ENCODE assay signal across 11 mouse cellular contexts in genomic region chr8:10300797-10301196, GRCm38 (mm10).
DNase-seq lines count a peak whose midpoint lies in the region; ATAC-seq lines count a peak whose summit lies in the region.
"Had no signal": no experiment of that assay in that cellular context is flagged by ENCODE, and none has a peak within 500 bp of the region (broad histone marks: within the 10 kb centered on the region; RNA-seq: fewer than 3 reads in every experiment).

No protein-coding gene starts in this region.

- no peaks in the 10 kb centered on the region for H3K27me3 ChIP-seq in hindbrain, embryonic 11.5 days (ENCODE audit: control insufficient read depth, insufficient read depth, low read length)
- no peaks in the 10 kb centered on the region for H3K27me3 ChIP-seq in hindbrain, embryonic 12.5 days
- H3K27me3 ChIP-seq: forebrain, embryonic 13.5 days; heart, embryonic 15.5 days had no signal

- no peaks in the 10 kb centered on the region for H3K9me3 ChIP-seq in hindbrain, embryonic 11.5 days (ENCODE audit: control insufficient read depth, low read length)
- no peaks in the 10 kb centered on the region for H3K9me3 ChIP-seq in hindbrain, embryonic 12.5 days (replicated peaks)
- H3K9me3 ChIP-seq: forebrain, embryonic 13.5 days; heart, embryonic 15.5 days had no signal

- H3K4me3 ChIP-seq in hindbrain, embryonic 11.5 days (ENCODE audit: low read depth, low read length) = no peak overlapping the region
- no peak overlapping the region for H3K4me3 ChIP-seq in hindbrain, embryonic 12.5 days
- H3K4me3 ChIP-seq: forebrain, embryonic 13.5 days; heart, embryonic 15.5 days had no signal

- H3K36me3 ChIP-seq in hindbrain, embryonic 11.5 days (ENCODE audit: control insufficient read depth, insufficient read depth, low read length) = no peaks in the 10 kb centered on the region
- no peaks in the 10 kb centered on the region for H3K36me3 ChIP-seq in hindbrain, embryonic 12.5 days
- H3K36me3 ChIP-seq: heart, embryonic 15.5 days had no signal

- no peaks in the 10 kb centered on the region for H3K4me1 ChIP-seq in hindbrain, embryonic 11.5 days (replicated peaks; ENCODE audit: control insufficient read depth, insufficient read depth, low read length)
- peaks cover 7% of the 10 kb centered on the region; the same call in 1 of the 2 replicates for H3K4me1 ChIP-seq in hindbrain, embryonic 12.5 days

- DNase-seq in hindbrain, embryonic 11.5 days (ENCODE audit: low spot score) = peak; percentile 16
- peak; percentile 8 for DNase-seq in lung, postnatal 36 days
- DNase-seq in lung, postnatal 14 days = no peak
- DNase-seq in R1 (ENCODE audit: low read depth, low spot score) = peak; percentile 2
- peak; percentile 49 for DNase-seq in retina, embryonic 14.5 days (ENCODE audit: low spot score)
- DNase-seq in cerebellum, postnatal 25 days = no peak
- no peak for DNase-seq in spleen, adult 12 weeks (ENCODE audit: low spot score)
- DNase-seq: cerebellum, adult 11-12 months had no signal

- no peak for ATAC-seq in hindbrain, embryonic 11.5 days (ENCODE audit: low FRiP score)
- ATAC-seq in hindbrain, embryonic 12.5 days (ENCODE audit: low FRiP score) = no peak
- ATAC-seq: forebrain, embryonic 13.5 days had no signal

- H3K4me2 ChIP-seq in hindbrain, embryonic 11.5 days (replicated peaks; ENCODE audit: low read depth, low read length) = no peak overlapping the region
- no peak overlapping the region for H3K4me2 ChIP-seq in hindbrain, embryonic 12.5 days (replicated peaks)
- H3K4me2 ChIP-seq: forebrain, embryonic 13.5 days; heart, embryonic 15.5 days had no signal

- H3K27ac ChIP-seq in hindbrain, embryonic 11.5 days (ENCODE audit: low read depth, low read length) = no peak overlapping the region
- H3K27ac ChIP-seq in hindbrain, embryonic 12.5 days = no peak overlapping the region
- H3K27ac ChIP-seq: forebrain, embryonic 13.5 days; heart, embryonic 15.5 days had no signal

- H3K9ac ChIP-seq in hindbrain, embryonic 11.5 days (ENCODE audit: low read depth, low read length) = no peak overlapping the region
- no peak overlapping the region for H3K9ac ChIP-seq in hindbrain, embryonic 12.5 days
- H3K9ac ChIP-seq: forebrain, embryonic 13.5 days; heart, embryonic 15.5 days had no signal

- 56% methylated on average over 3 of the region's 3 CpGs for WGBS in hindbrain, embryonic 11.5 days
- WGBS in hindbrain, embryonic 12.5 days = 55% methylated on average over 3 of the region's 3 CpGs

Comparison
In these comparisons a context has a peak if more than half of its experiments do, and no peak if none do; other contexts are left out.
1. DNase-seq: peak in hindbrain, embryonic 11.5 days (single experiment), lung, postnatal 36 days (single experiment), R1 (single experiment) and retina, embryonic 14.5 days (single experiment); none in lung, postnatal 14 days (single experiment), cerebellum, postnatal 25 days (0 of 2) and spleen, adult 12 weeks (single experiment).